Mouse (Mus musculus) erythroblast, embryonic 14.5 days (primary cell): ENCODE results near the gene Hpcal1. TPM values are rescaled to one million over a fixed set of nuclear protein-coding genes. Genes with fewer than 3 reads are reported as not detected.

Source experiments
- H3K27me3 ChIP-seq: 2 replicates; pipeline ENCODE4 v1.6.1; 2012; ENCODE audit warnings: inconsistent platforms; ENCODE audit not compliant: control insufficient read depth
- H3K36me3 ChIP-seq: 2 replicates; pipeline ENCODE4 v1.6.1; 2012; ENCODE audit warnings: mild to moderate bottlenecking, inconsistent platforms; ENCODE audit not compliant: control insufficient read depth
- H3K4me1 ChIP-seq: 2 replicates; pipeline ENCODE4 v1.6.1; 2012; ENCODE audit warnings: inconsistent platforms; ENCODE audit not compliant: control insufficient read depth
- H3K4me3 ChIP-seq: replicated peaks from 2 replicates; pipeline ENCODE3; 2012; ENCODE audit warnings: moderate library complexity, mild to moderate bottlenecking, inconsistent platforms
- H3K9me3 ChIP-seq: 2 replicates; pipeline ENCODE4 v1.6.1; 2012; ENCODE audit warnings: low read length, inconsistent platforms, mixed read lengths; ENCODE audit not compliant: control insufficient read depth
- GATA1 ChIP-seq: IDR thresholded peaks from 2 replicates; pipeline ENCODE4 v1.6.1; 2012; ENCODE audit warnings: low read length, inconsistent platforms, mixed read lengths
- TAL1 ChIP-seq: IDR thresholded peaks from 3 replicates; pipeline ENCODE4 v1.6.1; 2012; ENCODE audit warnings: low read length, inconsistent platforms, mixed read lengths
- polyA plus RNA-seq: library from polyadenylated mRNA; stranded (reverse); fragments of >175 nt; gene quantifications from 2 replicates; pipeline ENCODE4 v1.2.3, GENCODE M21; 2012

The Hpcal1 gene
- polyA plus RNA-seq, 1 experiment = 0.10 TPM

- no peaks in the 10 kb centered on the region for H3K9me3 ChIP-seq
- H3K4me1 ChIP-seq = peaks cover 28% of the 10 kb centered on the region
- no peaks in the 10 kb centered on the region; the same call in 1 of the 2 replicates for H3K36me3 ChIP-seq
- H3K4me3 ChIP-seq = no peak overlapping the region
- TF ChIP-seq GATA1 = no peak
- TF ChIP-seq TAL1 = no peak
- no peaks in the 10 kb centered on the region for H3K27me3 ChIP-seq
Observed at GRCm38 (mm10) chr12:17729211-17729900, 38.7 kb downstream of the Hpcal1 start.

DNA sequence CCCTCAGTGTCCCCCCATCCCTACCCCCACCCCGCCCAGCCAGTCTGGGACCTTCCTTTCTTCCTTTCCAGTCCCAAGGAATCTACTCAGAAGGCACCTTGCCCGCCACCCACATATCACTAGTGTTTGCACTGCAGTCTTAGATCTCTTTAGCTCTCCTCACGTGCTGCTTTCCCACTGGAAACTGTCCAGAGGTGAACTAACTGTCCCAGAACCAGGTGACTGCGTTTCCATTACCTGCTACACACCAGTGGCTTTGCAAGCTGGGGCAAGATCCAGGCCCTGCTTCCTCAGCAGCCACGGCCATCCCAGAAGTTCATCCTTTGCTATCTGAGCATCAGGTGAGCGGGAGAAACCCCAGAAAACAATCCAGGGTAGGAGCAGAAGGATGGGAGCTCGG is 41.4 kb downstream of the Hpcal1 start:
- Histone ChIP-seq H3K4me3 (no peak overlapping the region), H3K4me1 (peaks cover 8% of the 10 kb centered on the region), H3K36me3 (no peaks in the 10 kb centered on the region; the same call in 1 of the 2 replicates), H3K27me3 (no peaks in the 10 kb centered on the region), H3K9me3 (no peaks in the 10 kb centered on the region)
- no peak for TF ChIP-seq GATA1
- TF ChIP-seq TAL1 = no peak

GRCm38 (mm10) chr12:17732546-17732945 is 41.9 kb downstream of the Hpcal1 start:
- peaks cover 4% of the 10 kb centered on the region for H3K4me1 ChIP-seq
- TF ChIP-seq GATA1 (no peak), TAL1 (no peak)
- H3K36me3 ChIP-seq = no peaks in the 10 kb centered on the region; the same call in 1 of the 2 replicates
- no peak overlapping the region for H3K4me3 ChIP-seq
- no peaks in the 10 kb centered on the region for H3K9me3 ChIP-seq
- no peaks in the 10 kb centered on the region for H3K27me3 ChIP-seq

DNA sequence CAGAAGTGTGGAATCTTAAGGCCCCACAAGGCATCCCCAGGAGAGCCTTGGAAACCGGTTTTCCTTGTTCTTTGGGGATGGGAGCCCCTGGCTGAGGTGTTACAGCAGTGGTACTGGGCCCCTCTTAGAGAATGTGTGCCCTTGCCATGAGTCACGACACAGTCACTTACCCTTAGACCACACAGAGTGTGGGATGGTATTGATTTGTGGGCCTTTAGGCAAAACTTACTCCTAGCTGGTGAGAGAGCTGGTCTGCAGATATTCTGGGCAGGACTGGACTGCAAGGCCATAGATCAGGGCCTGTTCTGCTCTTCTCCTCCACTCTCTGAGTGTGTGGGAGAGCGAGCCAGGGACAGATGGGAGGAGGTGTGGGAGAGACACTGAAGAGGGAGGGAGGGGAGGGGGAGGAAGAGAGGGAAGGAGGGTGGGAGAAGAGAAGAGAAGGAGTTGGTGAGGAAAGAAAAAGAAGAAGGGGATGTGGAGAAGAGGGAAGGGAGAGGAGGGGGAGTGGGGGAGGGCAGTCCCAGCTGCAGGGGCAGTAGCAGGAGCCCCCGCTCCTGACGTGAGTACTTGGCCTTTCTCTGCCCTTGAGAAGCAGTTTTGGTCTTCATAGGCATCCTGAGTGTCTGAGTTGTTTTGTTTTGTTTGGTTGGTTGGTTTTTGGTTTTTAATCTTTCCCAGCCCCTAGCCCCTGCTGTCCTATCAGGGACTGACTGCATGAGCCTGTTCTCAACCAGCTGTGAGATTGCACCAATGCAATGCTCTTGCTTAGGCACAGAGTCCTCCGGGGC is 42.7 kb downstream of the Hpcal1 start:
- TF ChIP-seq GATA1 = no peak
- TF ChIP-seq TAL1 = no peak

DNA sequence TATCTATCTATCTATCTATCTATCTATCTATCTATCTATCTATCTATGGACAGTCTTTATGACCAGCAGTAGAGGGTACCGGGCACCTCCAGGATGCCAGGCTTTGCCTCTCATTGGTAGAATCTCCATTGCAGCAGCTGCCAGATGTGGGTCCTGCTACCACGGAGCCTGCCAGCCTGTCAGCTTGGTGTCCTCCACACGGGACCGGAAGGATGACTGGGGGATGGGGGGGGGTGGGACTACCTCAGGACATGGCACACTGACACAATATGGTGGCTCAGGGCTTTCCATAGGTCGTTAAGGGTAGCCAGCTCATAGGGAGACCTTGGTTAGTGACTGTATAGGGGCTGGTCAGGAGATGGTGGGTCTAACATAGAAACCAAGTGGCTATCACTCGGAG is 45.7 kb downstream of the Hpcal1 start:
- TF ChIP-seq TAL1 (no peak), GATA1 (no peak)
- Histone ChIP-seq H3K9me3 (no peaks in the 10 kb centered on the region), H3K4me3 (no peak overlapping the region), H3K36me3 (no peaks in the 10 kb centered on the region), H3K27me3 (no peaks in the 10 kb centered on the region), H3K4me1 (no peaks in the 10 kb centered on the region)

More for the DNA sequence above, 42.7 kb downstream of the Hpcal1 start:
- Histone ChIP-seq H3K27me3 (no peaks in the 10 kb centered on the region), H3K9me3 (no peaks in the 10 kb centered on the region), H3K4me1 (no peaks in the 10 kb centered on the region), H3K36me3 (no peaks in the 10 kb centered on the region; the same call in 1 of the 2 replicates), H3K4me3 (no peak overlapping the region)

- no peak for TF ChIP-seq GATA1
- no peak for TF ChIP-seq TAL1
- no peak overlapping the region for H3K4me3 ChIP-seq
- no peaks in the 10 kb centered on the region for H3K4me1 ChIP-seq
- no peaks in the 10 kb centered on the region for H3K9me3 ChIP-seq
- no peaks in the 10 kb centered on the region for H3K27me3 ChIP-seq
- no peaks in the 10 kb centered on the region for H3K36me3 ChIP-seq
Observed at GRCm38 (mm10) chr12:17736859-17737577, 46.4 kb downstream of the Hpcal1 start.

- Histone ChIP-seq H3K36me3 (no peaks in the 10 kb centered on the region), H3K27me3 (no peaks in the 10 kb centered on the region), H3K4me1 (no peaks in the 10 kb centered on the region), H3K9me3 (no peaks in the 10 kb centered on the region), H3K4me3 (no peak overlapping the region)
- TF ChIP-seq GATA1 = no peak
- TF ChIP-seq TAL1 = no peak
Observed at GRCm38 (mm10) chr12:17737808-17738207, 47.2 kb downstream of the Hpcal1 start.

GRCm38 (mm10) chr12:17738473-17738872 is 47.8 kb downstream of the Hpcal1 start:
- TF ChIP-seq TAL1 (no peak), GATA1 (no peak)
- no peaks in the 10 kb centered on the region for H3K4me1 ChIP-seq

DNA sequence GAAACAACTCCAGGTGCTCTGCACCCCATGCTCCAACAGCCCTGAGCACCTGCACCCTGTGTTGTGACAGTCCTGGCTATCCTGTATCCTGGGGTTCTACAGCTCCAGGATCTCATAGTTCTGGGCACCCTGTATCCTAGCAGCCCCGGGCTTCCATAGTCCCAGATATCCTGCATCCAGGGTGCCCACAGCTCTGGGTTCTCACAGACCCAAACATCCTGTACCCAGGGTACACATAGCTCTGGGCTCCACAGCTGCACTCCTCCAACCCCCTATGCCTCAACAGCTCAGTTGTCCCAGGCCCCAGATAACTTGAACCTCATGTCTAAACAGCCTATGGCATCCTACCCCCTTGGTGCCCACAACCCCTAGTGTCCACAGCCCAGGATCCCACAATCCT is 49.6 kb downstream of the Hpcal1 start:
- Histone ChIP-seq H3K36me3 (no peaks in the 10 kb centered on the region), H3K27me3 (no peaks in the 10 kb centered on the region), H3K4me1 (no peaks in the 10 kb centered on the region), H3K9me3 (no peaks in the 10 kb centered on the region), H3K4me3 (no peak overlapping the region)
- TF ChIP-seq GATA1 (no peak), TAL1 (no peak)

More at GRCm38 (mm10) chr12:17738473-17738872, 47.8 kb downstream of the Hpcal1 start:
- no peaks in the 10 kb centered on the region for H3K36me3 ChIP-seq
- H3K9me3 ChIP-seq = no peaks in the 10 kb centered on the region
- no peaks in the 10 kb centered on the region for H3K27me3 ChIP-seq
- H3K4me3 ChIP-seq = no peak overlapping the region
